ENCODE assay signal across 8 mouse cellular contexts in genomic region chr3:57845786-57846661, GRCm38 (mm10). TPM values are rescaled to one million over a fixed set of nuclear protein-coding genes. Genes with fewer than 3 reads are reported as not detected.
DNase-seq lines count a peak whose midpoint lies in the region; ATAC-seq lines count a peak whose summit lies in the region.

No protein-coding gene starts in this region.

- peak; percentile 22 to 68 for DNase-seq in adrenal gland, adult (ENCODE audit: inconsistent age in 2 of 2, low spot score in 1 of 2)
- no peak for DNase-seq in adrenal gland, postnatal 4 days (ENCODE audit: low spot score in 2 of 2)
- DNase-seq in MEL-GATA-1-ER (ENCODE audit: extremely low read depth, low read depth) (peak; percentile 18), liver (peak; percentile 9)
- DNase-seq in retina, postnatal 1 day: peak; percentile 52

- H3K27me3 ChIP-seq in embryonic facial prominence, embryonic 13.5 days: no peaks in the 10 kb centered on the region
- H3K27me3 ChIP-seq in hindbrain, embryonic 13.5 days: no peaks in the 10 kb centered on the region

- peak overlapping the region; percentile 67 for H3K4me2 ChIP-seq in embryonic facial prominence, embryonic 13.5 days
- H3K4me2 ChIP-seq in hindbrain, embryonic 13.5 days: peak overlapping the region; percentile 89

- H3K4me3 ChIP-seq in embryonic facial prominence, embryonic 13.5 days: peak overlapping the region; percentile 94
- peak overlapping the region; percentile 97 for H3K4me3 ChIP-seq in hindbrain, embryonic 13.5 days

- peaks cover 15% of the 10 kb centered on the region for H3K4me1 ChIP-seq in embryonic facial prominence, embryonic 13.5 days
- H3K4me1 ChIP-seq in hindbrain, embryonic 13.5 days (replicated peaks): peaks cover 34% of the 10 kb centered on the region

- peak overlapping the region; percentile 89 for H3K9ac ChIP-seq in embryonic facial prominence, embryonic 13.5 days
- H3K9ac ChIP-seq in hindbrain, embryonic 13.5 days: peak overlapping the region; percentile 99

- H3K9me3 ChIP-seq in embryonic facial prominence, embryonic 13.5 days: 0 out of 2 replicates have a peak, but pooled peaks cover 2% of the 10 kb centered on the region
- no peaks in the 10 kb centered on the region for H3K9me3 ChIP-seq in hindbrain, embryonic 13.5 days

- H3K27ac ChIP-seq in embryonic facial prominence, embryonic 13.5 days: peak overlapping the region; percentile 53; the same call in 1 of the 2 replicates
- H3K27ac ChIP-seq in hindbrain, embryonic 13.5 days: peak overlapping the region; percentile 100

- no peak for ATAC-seq in embryonic facial prominence, embryonic 13.5 days (ENCODE audit: insufficient number of reproducible peaks, insufficient read depth, low FRiP score, low TSS enrichment, low read depth)
- no peak for ATAC-seq in hindbrain, embryonic 13.5 days (ENCODE audit: low FRiP score)
- no peak for ATAC-seq in erythroblast, adult 5-6 weeks (replicated peaks; ENCODE audit: low FRiP score, poor library complexity, severe bottlenecking)

- 13% methylated on average over 11 of the region's 11 CpGs for WGBS in embryonic facial prominence, embryonic 13.5 days
- WGBS in hindbrain, embryonic 13.5 days: 6% methylated on average over 11 of the region's 11 CpGs

- peaks cover 27% of the 10 kb centered on the region for H3K36me3 ChIP-seq in embryonic facial prominence, embryonic 13.5 days
- H3K36me3 ChIP-seq in hindbrain, embryonic 13.5 days: peaks cover 30% of the 10 kb centered on the region

RNA-seq across cellular contexts. Expression of gene Pfn2, which starts 1.9 kb away (rescaled TPM):
- 10 to 100 TPM; 67.2 to 76.4 TPM for total RNA-seq in adrenal gland, postnatal 4 days (2021)
- polyA plus RNA-seq in embryonic facial prominence, embryonic 13.5 days (2015; fragmentation: Nextera tagmentation; extraction: Ambion mirVana): 180 and 184 TPM in 2 replicates
- polyA plus RNA-seq in hindbrain, embryonic 13.5 days (2015; fragmentation: Nextera tagmentation; extraction: Ambion mirVana): 590 and 598 TPM in 2 replicates
- total RNA-seq in erythroblast, adult 5-6 weeks (2015; ENCODE audit: low replicate concordance): not detected in 2 replicates
- not detected in 2 replicates for total RNA-seq in erythroblast, adult 5-6 weeks (2017; ENCODE audit: low replicate concordance)

Comparison
In these comparisons a context has a peak if more than half of its experiments do, and no peak if none do; other contexts are left out.
1. DNase-seq: peak in adrenal gland, adult (2 of 2), MEL-GATA-1-ER (single experiment), liver (single experiment) and retina, postnatal 1 day (single experiment); none in adrenal gland, postnatal 4 days (0 of 2).
2. RNA of gene Pfn2, which starts 1.9 kb away (total RNA-seq): 67.2 to 76.4 TPM in adrenal gland, postnatal 4 days; not detected in erythroblast, adult 5-6 weeks; every median in the first group is over 10 times any median in the second.